Mouse (Mus musculus) hindbrain, postnatal 0 days (tissue): ENCODE data around the gene Ripk3. TPM values are rescaled to one million over a fixed set of nuclear protein-coding genes. Genes with fewer than 3 reads are reported as not detected.

Experiments
- ATAC-seq: fragments of 200-750 bp; cut with Nextera tagmentation; 2 replicates; pipeline ENCODE4 v1.8.0; 2017; ENCODE audit warnings: mild to moderate bottlenecking, moderate TSS enrichment, moderate library complexity
- DNase-seq: peaks from one replicate; pipeline ENCODE4 v3.0.0-alpha.2; 2015; ENCODE audit warnings: low spot score
- H3K27ac ChIP-seq: fragments of 300-500 bp; sonication (generic); 2 replicates; pipeline ENCODE4 v1.5.1; 2014; ENCODE audit warnings: mild to moderate bottlenecking
- H3K27me3 ChIP-seq: fragments of 300-500 bp; sonication (generic); 2 replicates; pipeline ENCODE4 v1.6.1; 2014; ENCODE audit warnings: low read length, mixed read lengths; ENCODE audit not compliant: insufficient read depth
- H3K36me3 ChIP-seq: fragments of 300-500 bp; sonication (generic); 2 replicates; pipeline ENCODE4 v1.6.1; 2014; ENCODE audit warnings: low read length, mixed read lengths; ENCODE audit not compliant: insufficient read depth
- H3K4me1 ChIP-seq: fragments of 300-500 bp; sonication (generic); 2 replicates; pipeline ENCODE4 v1.6.1; 2014; ENCODE audit warnings: antibody characterized with exemption, low read length, mixed read lengths; ENCODE audit not compliant: insufficient read depth
- H3K4me2 ChIP-seq: fragments of 300-500 bp; sonication (generic); 2 replicates; pipeline ENCODE4 v1.6.1; 2014; ENCODE audit warnings: low read depth, mild to moderate bottlenecking, low read length, moderate library complexity, mixed read lengths
- H3K4me3 ChIP-seq: fragments of 300-500 bp; sonication (generic); 2 replicates; pipeline ENCODE4 v1.5.1; 2014; ENCODE audit warnings: low read length
- H3K9ac ChIP-seq: fragments of 300-500 bp; sonication (generic); replicated peaks from 2 replicates; pipeline ENCODE4 v1.6.1; 2014; ENCODE audit warnings: mild to moderate bottlenecking, low read length, moderate library complexity, mixed read lengths
- H3K9me3 ChIP-seq: fragments of 300-500 bp; sonication (generic); 2 replicates; pipeline ENCODE4 v1.6.1; 2016; ENCODE audit warnings: low read length, mixed read lengths
- CTCF ChIP-seq: IDR thresholded peaks from 2 replicates; pipeline ENCODE4 v1.5.1; 2016; ENCODE audit warnings: antibody characterized with exemption, control low read depth, low read depth
- WGBS: fragments of 180-500 bp; shearing (Covaris S2); extraction: QIAGEN DNeasy Blood & Tissue Kit; methylation state at CpG from one replicate; pipeline ENCODE4 v1.1.7; 2014; 5-methylcytosine and 5-hydroxymethylcytosine counted together
- polyA plus RNA-seq: library from polyadenylated mRNA; unstranded; fragments of >200 nt; fragmentation: Nextera tagmentation; extraction: Ambion mirVana; gene quantifications from 2 replicates; pipeline ENCODE4 v1.2.1, GENCODE M21; 2015
- total RNA-seq: library from RNA; depleted of rRNA; stranded (reverse); fragments of >200 nt; gene quantifications from 2 replicates; pipeline ENCODE4 v1.2.3, GENCODE M21; 2014

Ripk3 gene
- total and polyA plus RNA-seq, 2 experiments from 2014 or later, result 0.42 to 2.0 TPM

- no peak overlapping the region for H3K9ac ChIP-seq
- H3K4me3 ChIP-seq, result no peak overlapping the region
- DNase-seq (no peak), ATAC-seq (no peak)
- no peak overlapping the region for H3K27ac ChIP-seq
- TF ChIP-seq CTCF, result no peak
- no peak overlapping the region for H3K4me2 ChIP-seq
- no peaks in the 10 kb centered on the region for H3K27me3 ChIP-seq
- WGBS, result 85% methylated on average over 15 of the region's 15 CpGs
- H3K4me1 ChIP-seq, result no peaks in the 10 kb centered on the region
- no peaks in the 10 kb centered on the region for H3K36me3 ChIP-seq
- no peaks in the 10 kb centered on the region for H3K9me3 ChIP-seq
Observed at GRCm38 (mm10) chr14:55795380-55796163, 6.9 kb upstream of the Ripk3 start.

DNA sequence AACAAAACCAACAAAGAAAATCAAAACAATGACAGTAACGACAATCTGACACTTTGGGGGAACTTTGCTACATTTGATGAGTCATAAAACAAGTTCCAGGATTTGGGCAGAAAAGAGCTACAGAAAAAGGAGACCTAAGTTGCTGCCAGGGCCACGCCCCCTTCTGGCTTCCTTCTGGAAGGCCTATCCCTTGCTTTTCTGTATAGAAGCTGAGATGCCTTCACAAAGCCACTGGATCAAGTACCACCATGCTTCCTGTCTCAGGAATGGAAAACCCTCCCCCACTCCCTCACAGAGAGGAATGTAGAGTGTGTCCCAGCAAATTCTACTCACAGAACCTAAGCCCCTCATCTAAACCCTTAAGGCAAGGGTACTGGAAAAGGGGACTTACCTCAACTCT lies 5.3 kb upstream of the Ripk3 start:
- DNase-seq (no peak), ATAC-seq (no peak)
- Histone ChIP-seq H3K9me3 (no peaks in the 10 kb centered on the region), H3K36me3 (no peaks in the 10 kb centered on the region), H3K4me2 (no peak overlapping the region), H3K27ac (no peak overlapping the region), H3K9ac (no peak overlapping the region), H3K4me1 (no peaks in the 10 kb centered on the region), H3K27me3 (peaks cover 8% of the 10 kb centered on the region; the same call in 1 of the 2 replicates), H3K4me3 (no peak overlapping the region)
- 69% methylated on average over 2 of the region's 2 CpGs for WGBS
- TF ChIP-seq CTCF, result no peak

DNA sequence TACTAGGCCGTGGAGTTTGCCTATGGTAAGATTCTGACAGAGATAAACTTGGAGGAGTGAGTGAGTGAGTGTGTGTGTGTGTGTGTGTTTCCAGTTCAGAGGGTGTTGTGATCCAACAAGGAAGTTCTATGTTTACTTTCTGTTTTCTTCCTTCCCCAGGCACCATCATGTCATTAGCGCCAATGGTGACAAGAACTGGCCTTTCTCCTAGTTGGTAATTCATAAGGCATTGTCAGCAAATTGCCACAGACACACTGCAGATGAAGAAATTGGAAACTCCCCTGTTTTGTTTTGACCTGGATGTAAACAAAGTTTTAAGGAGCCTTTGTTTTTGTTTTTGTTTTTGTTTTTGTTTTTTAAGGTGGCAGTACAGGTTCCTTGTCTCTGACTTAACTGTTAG lies 4.8 kb upstream of the Ripk3 start:
- Histone ChIP-seq H3K4me2 (no peak overlapping the region), H3K27me3 (peaks cover 13% of the 10 kb centered on the region), H3K9ac (no peak overlapping the region), H3K4me3 (no peak overlapping the region), H3K27ac (no peak overlapping the region), H3K4me1 (no peaks in the 10 kb centered on the region; the same call in 1 of the 2 replicates), H3K36me3 (no peaks in the 10 kb centered on the region), H3K9me3 (no peaks in the 10 kb centered on the region)
- WGBS, result 73% methylated on average over 2 of the region's 2 CpGs
- TF ChIP-seq CTCF, result no peak
- DNase-seq (no peak), ATAC-seq (no peak)

- H3K36me3 ChIP-seq, result no peaks in the 10 kb centered on the region
- no peak overlapping the region for H3K9ac ChIP-seq
- H3K27me3 ChIP-seq, result peaks cover 58% of the 10 kb centered on the region
- H3K27ac ChIP-seq, result no peak overlapping the region
- TF ChIP-seq CTCF, result no peak
- H3K4me3 ChIP-seq, result no peak overlapping the region
- H3K9me3 ChIP-seq, result no peaks in the 10 kb centered on the region
- DNase-seq (no peak), ATAC-seq (no peak)
- H3K4me1 ChIP-seq, result peaks cover 7% of the 10 kb centered on the region; the same call in 1 of the 2 replicates
- no peak overlapping the region for H3K4me2 ChIP-seq
- WGBS, result 38% methylated on average over 11 of the region's 11 CpGs
Observed at GRCm38 (mm10) chr14:55787731-55788130, 934 bp downstream of the Ripk3 start.

DNA sequence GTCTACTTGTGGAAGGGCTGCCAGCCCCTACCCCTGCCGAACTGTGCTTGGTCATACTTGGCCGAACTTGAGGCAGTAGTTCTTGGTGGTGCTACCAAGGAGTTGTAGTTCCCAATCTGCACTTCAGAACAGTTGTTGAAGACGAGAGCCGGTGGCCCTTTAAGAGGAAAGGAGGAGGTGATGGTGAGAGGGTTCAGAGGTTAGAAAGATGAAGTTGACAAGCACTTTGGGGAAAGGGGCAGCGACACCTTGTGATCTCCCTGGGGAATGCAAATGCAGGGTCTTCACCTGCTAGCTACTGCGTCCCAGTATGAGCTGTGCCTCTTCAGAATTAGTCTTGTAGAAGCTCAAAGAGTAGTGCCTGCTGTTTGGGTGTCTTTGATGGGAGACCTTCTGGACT lies 3.5 kb downstream of the Ripk3 start:
- Histone ChIP-seq H3K4me2 (no peak overlapping the region), H3K4me3 (no peak overlapping the region), H3K27ac (no peak overlapping the region), H3K27me3 (peaks cover 72% of the 10 kb centered on the region), H3K9ac (no peak overlapping the region), H3K4me1 (peaks cover 9% of the 10 kb centered on the region; the same call in 1 of the 2 replicates), H3K9me3 (no peaks in the 10 kb centered on the region), H3K36me3 (no peaks in the 10 kb centered on the region)
- TF ChIP-seq CTCF, result no peak
- 23% methylated on average over 6 of the region's 6 CpGs for WGBS
- ATAC-seq (no peak), DNase-seq (no peak)

- WGBS, result 4% methylated on average over 13 of the region's 13 CpGs
- DNase-seq (no peak), ATAC-seq (no peak)
- H3K4me2 ChIP-seq, result peak within 1 kb of the TSS; percentile 57
- H3K27me3 ChIP-seq, result peaks cover 63% of the 10 kb centered on the region
- H3K4me3 ChIP-seq, result peak within 1 kb of the TSS; percentile 29
- no peak for TF ChIP-seq CTCF
- H3K9me3 ChIP-seq, result no peaks in the 10 kb centered on the region
- H3K4me1 ChIP-seq, result peaks cover 9% of the 10 kb centered on the region; the same call in 1 of the 2 replicates
- H3K27ac ChIP-seq, result no peak within 1 kb of the TSS; the same call in 1 of the 2 replicates
- H3K9ac ChIP-seq, result no peak within 1 kb of the TSS
- H3K36me3 ChIP-seq, result no peaks in the 10 kb centered on the region
Observed at GRCm38 (mm10) chr14:55783958-55784235, 4.8 kb downstream of the Ripk3 start, which contains the start of gene Adcy4. Gene Adcy4 (minus strand): TSS chr14:55784095.
